Mouse (Mus musculus): Measurements from ENCODE around the gene Prox2. TPM values are rescaled to one million over a fixed set of nuclear protein-coding genes. Genes with fewer than 3 reads are reported as not detected.
"Not testable (repeated sequence)": the region's sequence is repeated elsewhere in the genome, so short reads cannot be mapped to it uniquely, and the experiment has no call there.

Gene Prox2
- polyA plus RNA-seq, 1 experiment from 2014 or later: 2.1 TPM

DNA sequence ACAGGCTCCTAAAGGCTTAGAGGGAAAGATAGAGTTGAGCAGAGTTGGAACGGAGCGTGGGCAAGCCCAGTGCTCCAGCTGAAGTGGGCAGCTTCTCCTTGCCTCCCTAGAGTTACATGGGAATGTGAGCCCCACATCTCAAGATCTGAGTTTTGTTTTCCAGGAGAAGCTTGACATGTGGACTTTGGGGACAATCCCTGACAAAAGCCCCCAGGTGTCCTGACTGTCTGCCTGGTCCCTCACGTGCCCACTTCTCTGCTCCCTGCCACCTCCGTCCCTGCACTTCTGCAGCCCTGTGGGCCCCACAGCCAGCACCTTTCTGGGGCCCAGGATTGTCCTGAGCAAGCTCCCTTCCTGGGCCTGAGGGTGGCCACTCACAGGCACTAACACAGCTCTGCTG is 34.3 kb upstream of the Prox2 start:
- WGBS: 92% methylated on average over 4 of the region's 4 CpGs
- H3K36me3 ChIP-seq: 0 out of 2 replicates have a peak, but pooled peaks cover 7% of the 10 kb centered on the region
- H3K9ac ChIP-seq: no peak overlapping the region
- no peak for ATAC-seq (ENCODE audit: low FRiP score, low read depth)
- H3K27ac ChIP-seq (replicated peaks): no peak overlapping the region
- no peak overlapping the region for H3K4me3 ChIP-seq
- no peaks in the 10 kb centered on the region for H3K27me3 ChIP-seq
- H3K4me2 ChIP-seq: no peak overlapping the region
- H3K9me3 ChIP-seq: no peaks in the 10 kb centered on the region
- peaks cover 14% of the 10 kb centered on the region for H3K4me1 ChIP-seq (replicated peaks)

DNA sequence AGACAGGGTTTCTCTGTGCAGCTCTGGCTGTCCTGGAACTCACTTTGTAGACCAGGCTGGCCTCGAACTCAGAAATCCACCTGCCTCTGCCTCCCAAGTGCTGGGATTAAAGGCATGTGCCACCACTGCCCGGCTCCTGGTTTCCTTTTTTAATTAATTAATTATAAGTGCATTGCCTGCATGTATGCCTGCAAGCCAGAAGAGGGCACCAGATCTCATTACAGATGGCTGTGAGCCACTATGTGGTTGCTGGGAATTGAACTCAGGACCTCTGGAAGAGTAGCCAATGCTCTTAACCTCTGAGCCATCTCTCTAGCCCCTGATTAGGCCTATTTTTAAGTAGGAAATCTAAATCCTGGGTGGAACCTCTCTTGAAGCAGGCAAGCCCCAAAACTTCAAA is 33.7 kb upstream of the Prox2 start:
- ATAC-seq (ENCODE audit: low FRiP score, low read depth); H3K27ac ChIP-seq (replicated peaks); H3K9ac ChIP-seq; H3K4me3 ChIP-seq; H3K36me3 ChIP-seq; H3K4me1 ChIP-seq (replicated peaks); H3K9me3 ChIP-seq; H3K27me3 ChIP-seq; H3K4me2 ChIP-seq: not testable (repeated sequence)
- 67% methylated on average over 2 of the region's 2 CpGs for WGBS

- no peak overlapping the region for H3K9ac ChIP-seq
- H3K4me2 ChIP-seq: no peak overlapping the region
- H3K36me3 ChIP-seq: 0 out of 2 replicates have a peak, but pooled peaks cover 10% of the 10 kb centered on the region
- no peak for ATAC-seq (ENCODE audit: low FRiP score, low read depth)
- 14% methylated on average over 4 of the region's 4 CpGs for WGBS
- H3K9me3 ChIP-seq: no peaks in the 10 kb centered on the region
- H3K4me3 ChIP-seq: no peak overlapping the region
- no peaks in the 10 kb centered on the region for H3K27me3 ChIP-seq
- peaks cover 8% of the 10 kb centered on the region for H3K4me1 ChIP-seq (replicated peaks)
- no peak overlapping the region for H3K27ac ChIP-seq (replicated peaks)
Measured at GRCm38 (mm10) chr12:85142803-85143202, 32.2 kb upstream of the Prox2 start.

DNA sequence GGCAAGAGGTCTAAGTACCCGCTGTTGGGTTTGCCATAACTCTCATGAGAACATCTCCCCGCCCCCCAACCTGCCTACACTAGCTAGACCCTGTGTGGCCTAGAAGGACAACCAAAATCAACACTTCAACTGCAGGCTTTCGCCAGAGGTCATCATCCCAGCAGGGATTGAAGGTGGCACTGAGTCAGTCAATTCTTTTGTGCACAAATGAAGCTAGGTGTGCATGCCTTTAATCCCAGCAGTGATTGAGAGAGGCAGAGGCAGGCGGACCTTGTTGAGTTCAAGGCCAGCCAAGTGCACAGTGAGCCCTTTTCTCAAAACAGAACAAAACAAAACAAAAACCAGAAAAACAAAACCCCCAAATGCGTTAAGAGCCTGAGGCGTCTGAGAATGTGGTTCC is 30.5 kb upstream of the Prox2 start:
- Histone ChIP-seq H3K4me1 (replicated peaks) (peaks cover 7% of the 10 kb centered on the region), H3K27ac (replicated peaks) (no peak overlapping the region), H3K9ac (no peak overlapping the region), H3K9me3 (no peaks in the 10 kb centered on the region), H3K4me2 (no peak overlapping the region), H3K4me3 (no peak overlapping the region), H3K27me3 (no peaks in the 10 kb centered on the region), H3K36me3 (0 out of 2 replicates have a peak, but pooled peaks cover 10% of the 10 kb centered on the region)
- 82% methylated on average over 6 of the region's 6 CpGs for WGBS
- ATAC-seq (ENCODE audit: low FRiP score, low read depth): no peak

DNA sequence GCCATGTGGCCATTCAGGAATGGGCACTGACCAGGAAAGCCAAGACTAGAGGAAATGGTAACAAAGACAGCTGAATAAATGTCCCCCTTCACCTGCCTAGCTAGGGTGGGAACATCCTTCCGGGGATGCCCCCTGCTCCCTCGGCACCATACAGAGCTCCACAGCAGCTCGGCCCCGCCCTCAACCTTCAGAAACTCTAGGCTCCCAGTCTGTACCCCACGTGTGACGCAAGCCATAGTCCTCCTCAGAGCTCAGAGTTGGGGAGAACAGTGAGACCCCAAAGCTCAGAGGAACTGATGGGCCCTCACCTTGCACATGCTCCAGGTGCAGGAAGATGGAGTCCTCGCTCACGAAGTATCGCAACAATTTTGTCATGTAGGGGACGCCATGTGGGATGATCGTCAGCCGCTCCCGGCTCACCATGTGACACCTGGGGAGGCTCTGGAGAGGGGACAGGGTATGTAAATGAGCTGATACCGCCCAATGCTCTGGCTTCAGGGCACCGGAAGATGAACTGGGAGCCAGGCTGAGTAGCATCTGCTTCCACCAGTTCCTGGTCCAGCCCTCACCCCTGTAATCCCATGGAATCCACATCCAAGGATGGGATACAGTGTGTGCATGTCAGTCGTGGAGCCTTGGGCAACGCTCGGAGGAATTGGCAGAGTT is 29.6 kb upstream of the Prox2 start:
- WGBS: 49% methylated on average over 18 of the region's 18 CpGs
- Histone ChIP-seq H3K9ac (no peak overlapping the region), H3K27me3 (no peaks in the 10 kb centered on the region), H3K27ac (replicated peaks) (no peak overlapping the region), H3K4me3 (no peak overlapping the region), H3K36me3 (peaks cover 14% of the 10 kb centered on the region), H3K4me2 (no peak overlapping the region), H3K4me1 (replicated peaks) (no peaks in the 10 kb centered on the region), H3K9me3 (no peaks in the 10 kb centered on the region)
- no peak for ATAC-seq (ENCODE audit: low FRiP score, low read depth)

DNA sequence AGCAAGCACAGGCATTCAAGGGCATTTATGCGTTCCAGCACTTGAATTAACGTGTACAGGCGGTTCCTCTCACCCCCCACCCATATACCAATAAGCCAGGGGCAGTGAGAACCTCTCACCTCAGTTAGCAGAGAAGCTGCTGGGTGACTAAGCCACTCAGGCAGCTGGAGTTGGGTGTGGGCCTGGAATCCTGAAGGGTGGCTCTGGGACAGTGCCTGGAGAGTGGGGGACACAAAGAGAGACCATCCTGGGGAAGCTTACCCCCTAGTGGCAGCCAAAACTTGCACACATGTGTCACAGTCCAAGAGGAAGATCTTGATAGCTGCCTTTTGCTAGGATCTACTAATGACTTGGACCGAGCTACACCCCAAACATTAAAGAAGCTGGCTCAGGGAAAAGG is 26.1 kb upstream of the Prox2 start:
- WGBS: 85% methylated on average over 4 of the region's 4 CpGs
- Histone ChIP-seq H3K4me2 (no peak overlapping the region), H3K27me3 (no peaks in the 10 kb centered on the region), H3K9ac (no peak overlapping the region), H3K27ac (replicated peaks) (no peak overlapping the region), H3K36me3 (peaks cover 36% of the 10 kb centered on the region), H3K4me1 (replicated peaks) (no peaks in the 10 kb centered on the region), H3K4me3 (no peak overlapping the region), H3K9me3 (no peaks in the 10 kb centered on the region)
- no peak for ATAC-seq (ENCODE audit: low FRiP score, low read depth)

- WGBS: 80% methylated on average over 19 of the region's 19 CpGs
- Histone ChIP-seq H3K4me2 (no peak overlapping the region), H3K9me3 (no peaks in the 10 kb centered on the region), H3K4me3 (no peak overlapping the region), H3K4me1 (replicated peaks) (no peaks in the 10 kb centered on the region), H3K27me3 (no peaks in the 10 kb centered on the region), H3K9ac (no peak overlapping the region), H3K27ac (replicated peaks) (no peak overlapping the region), H3K36me3 (peaks cover 44% of the 10 kb centered on the region)
- no peak for ATAC-seq (ENCODE audit: low FRiP score, low read depth)
Measured at GRCm38 (mm10) chr12:85135513-85136470, 25.2 kb upstream of the Prox2 start.

DNA sequence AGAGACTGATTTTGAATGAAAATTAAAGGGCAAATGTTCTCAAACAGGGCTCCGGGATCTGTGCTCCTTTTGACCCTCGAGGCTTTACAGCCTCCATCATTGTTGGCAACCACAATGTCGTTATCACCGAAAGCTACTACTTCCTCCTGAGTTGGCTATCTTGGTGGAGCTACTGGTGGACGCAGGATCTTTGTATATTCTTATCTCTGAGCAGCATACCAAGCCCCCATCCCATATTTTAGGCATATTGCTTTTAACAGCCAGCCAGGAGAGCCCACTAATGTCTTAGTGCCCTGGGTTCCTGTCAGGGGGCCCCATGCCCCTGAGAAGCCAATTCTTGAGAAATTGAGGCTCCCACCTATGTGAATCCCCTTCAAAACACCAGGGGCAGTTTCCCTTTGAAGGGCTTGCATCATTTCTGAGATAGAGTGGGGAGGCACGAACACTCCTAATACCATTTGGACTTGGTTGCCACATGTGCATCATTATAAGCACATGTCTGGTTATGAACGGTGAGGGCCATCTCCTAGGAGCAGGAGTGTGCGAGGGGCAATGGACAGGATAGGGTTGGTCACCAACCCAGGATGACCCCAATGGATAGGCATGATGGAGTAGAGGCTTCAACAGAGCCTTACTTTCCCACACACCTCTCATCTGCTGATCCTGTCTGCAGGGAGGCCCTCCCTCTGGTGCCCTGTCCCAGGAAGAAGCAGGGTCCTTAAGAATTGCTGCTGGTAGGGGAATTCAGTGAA is 23.7 kb upstream of the Prox2 start:
- 90% methylated on average over 8 of the region's 8 CpGs for WGBS
- no peak for ATAC-seq (ENCODE audit: low FRiP score, low read depth)
- H3K9ac ChIP-seq: no peak overlapping the region
- H3K9me3 ChIP-seq: no peaks in the 10 kb centered on the region
- H3K27me3 ChIP-seq: no peaks in the 10 kb centered on the region
- H3K4me2 ChIP-seq: no peak overlapping the region
- no peak overlapping the region for H3K4me3 ChIP-seq
- peaks cover 59% of the 10 kb centered on the region for H3K36me3 ChIP-seq
- H3K4me1 ChIP-seq (replicated peaks): no peaks in the 10 kb centered on the region
- no peak overlapping the region for H3K27ac ChIP-seq (replicated peaks)

- Histone ChIP-seq H3K9me3 (no peaks in the 10 kb centered on the region), H3K4me2 (no peak overlapping the region), H3K9ac (no peak overlapping the region), H3K36me3 (peaks cover 69% of the 10 kb centered on the region), H3K4me1 (replicated peaks) (no peaks in the 10 kb centered on the region), H3K27ac (replicated peaks) (no peak overlapping the region), H3K4me3 (no peak overlapping the region), H3K27me3 (no peaks in the 10 kb centered on the region)
- 95% methylated on average over 6 of the region's 6 CpGs for WGBS
- ATAC-seq (ENCODE audit: low FRiP score, low read depth): no peak
Measured at GRCm38 (mm10) chr12:85131361-85131760, 20.8 kb upstream of the Prox2 start.

GRCm38 (mm10) chr12:85129426-85129978 is 18.9 kb upstream of the Prox2 start:
- no peak for ATAC-seq (ENCODE audit: low FRiP score, low read depth)
- peaks cover 73% of the 10 kb centered on the region for H3K36me3 ChIP-seq

GRCm38 (mm10) chr12:85126986-85127603 is 16.5 kb upstream of the Prox2 start:
- no peak for ATAC-seq (ENCODE audit: low FRiP score, low read depth)
- WGBS: 80% methylated on average over 8 of the region's 8 CpGs
- H3K27ac ChIP-seq (replicated peaks): no peak overlapping the region

More at GRCm38 (mm10) chr12:85129426-85129978, 18.9 kb upstream of the Prox2 start:
- Histone ChIP-seq H3K27me3 (no peaks in the 10 kb centered on the region), H3K4me2 (no peak overlapping the region), H3K9me3 (no peaks in the 10 kb centered on the region), H3K27ac (replicated peaks) (no peak overlapping the region), H3K4me3 (no peak overlapping the region), H3K4me1 (replicated peaks) (no peaks in the 10 kb centered on the region), H3K9ac (no peak overlapping the region)
- 95% methylated on average over 9 of the region's 9 CpGs for WGBS

More at GRCm38 (mm10) chr12:85126986-85127603, 16.5 kb upstream of the Prox2 start:
- Histone ChIP-seq H3K4me2 (no peak overlapping the region), H3K36me3 (peaks cover 74% of the 10 kb centered on the region), H3K9me3 (no peaks in the 10 kb centered on the region), H3K4me1 (replicated peaks) (no peaks in the 10 kb centered on the region), H3K27me3 (no peaks in the 10 kb centered on the region), H3K4me3 (no peak overlapping the region), H3K9ac (no peak overlapping the region)
